Mouse (Mus musculus): Measurements from ENCODE around the gene Gm10721. TPM values are rescaled to one million over a fixed set of nuclear protein-coding genes. Genes with fewer than 3 reads are reported as not detected.
"Not testable (repeated sequence)": the region's sequence is repeated elsewhere in the genome, so short reads cannot be mapped to it uniquely, and the experiment has no call there.

The Gm10721 gene
- polyA plus RNA-seq, 1 experiment = not detected

GRCm38 (mm10) chr9:3019835-3020727 lies 7.1 kb downstream of the Gm10721 start:
- not testable (repeated sequence) for H3K4me3 ChIP-seq (ENCODE audit: insufficient read depth, low read length); H3K4me1 ChIP-seq (ENCODE audit: control insufficient read depth, insufficient read depth, low read length); H3K27ac ChIP-seq (ENCODE audit: insufficient read depth, low read length)

DNA sequence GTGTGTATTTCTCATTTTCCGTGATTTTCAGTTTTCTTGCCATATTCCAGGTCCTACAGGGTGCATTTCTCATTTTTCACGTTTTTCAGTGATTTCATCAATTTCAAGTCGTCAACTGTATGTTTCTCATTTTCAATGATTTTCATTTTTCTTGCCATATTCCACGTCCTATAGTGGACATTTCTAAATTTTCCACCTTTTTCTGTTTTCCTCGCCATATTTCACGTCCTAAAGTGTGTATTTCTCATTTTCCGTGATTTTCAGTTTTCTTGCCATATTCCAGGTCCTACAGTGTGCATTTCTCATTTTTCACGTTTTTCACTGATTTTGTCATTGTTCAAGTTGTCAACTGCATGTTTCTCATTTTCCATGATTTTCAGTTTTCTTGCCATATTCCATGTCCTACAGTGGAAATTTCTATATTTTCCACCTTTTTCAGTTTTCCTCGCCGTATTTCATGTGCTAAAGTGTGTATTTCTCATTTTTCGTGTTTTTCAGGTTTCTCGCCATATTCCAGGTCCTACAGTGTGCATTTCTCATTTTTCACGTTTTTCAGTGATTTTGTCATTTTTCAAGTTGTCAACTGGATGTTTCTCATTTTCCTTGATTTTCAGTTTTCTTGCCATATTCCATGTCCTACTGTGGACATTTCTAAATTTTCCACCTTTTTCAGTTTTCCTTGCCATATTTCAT lies 9.5 kb downstream of the Gm10721 start:
- not testable (repeated sequence) for H3K27ac ChIP-seq (ENCODE audit: insufficient read depth, low read length); H3K4me3 ChIP-seq (ENCODE audit: insufficient read depth, low read length); H3K4me1 ChIP-seq (ENCODE audit: control insufficient read depth, insufficient read depth, low read length)

DNA sequence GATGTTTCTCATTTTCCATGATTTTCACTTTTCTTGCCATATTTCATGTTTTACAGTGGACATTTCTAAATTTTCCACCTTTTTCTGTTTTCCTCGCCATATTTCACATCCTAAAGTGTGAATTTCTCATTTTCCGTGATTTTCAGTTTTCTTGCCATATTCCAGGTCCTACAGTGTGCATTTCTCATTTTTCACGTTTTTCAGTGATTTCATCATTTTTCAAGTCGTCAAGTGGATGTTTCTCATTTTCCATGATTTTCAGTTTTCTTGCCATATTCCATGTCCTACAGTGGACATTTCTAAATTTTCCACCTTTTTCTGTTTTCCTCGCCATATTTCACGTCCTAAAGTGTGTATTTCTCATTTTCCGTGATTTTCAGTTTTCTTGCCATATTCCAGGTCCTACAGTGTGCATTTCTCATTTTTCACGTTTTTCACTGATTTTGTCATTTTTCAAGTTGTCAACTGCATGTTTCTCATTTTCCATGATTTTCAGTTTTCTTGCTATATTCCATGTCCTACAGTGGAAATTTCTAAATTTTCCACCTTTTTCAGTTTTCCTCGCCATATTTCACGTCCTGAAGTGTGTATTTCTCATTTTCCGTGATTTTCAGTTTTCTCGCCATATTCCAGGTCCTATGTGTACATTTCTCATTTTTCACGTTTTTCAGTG lies 10.5 kb downstream of the Gm10721 start, which contains the start of gene Gm10718:
Gene Gm10718, plus strand, starts transcription at position 236 of the 673 bp plus-strand sequence.
- H3K27ac ChIP-seq (ENCODE audit: insufficient read depth, low read length); H3K4me3 ChIP-seq (ENCODE audit: insufficient read depth, low read length): not testable (repeated sequence)

DNA sequence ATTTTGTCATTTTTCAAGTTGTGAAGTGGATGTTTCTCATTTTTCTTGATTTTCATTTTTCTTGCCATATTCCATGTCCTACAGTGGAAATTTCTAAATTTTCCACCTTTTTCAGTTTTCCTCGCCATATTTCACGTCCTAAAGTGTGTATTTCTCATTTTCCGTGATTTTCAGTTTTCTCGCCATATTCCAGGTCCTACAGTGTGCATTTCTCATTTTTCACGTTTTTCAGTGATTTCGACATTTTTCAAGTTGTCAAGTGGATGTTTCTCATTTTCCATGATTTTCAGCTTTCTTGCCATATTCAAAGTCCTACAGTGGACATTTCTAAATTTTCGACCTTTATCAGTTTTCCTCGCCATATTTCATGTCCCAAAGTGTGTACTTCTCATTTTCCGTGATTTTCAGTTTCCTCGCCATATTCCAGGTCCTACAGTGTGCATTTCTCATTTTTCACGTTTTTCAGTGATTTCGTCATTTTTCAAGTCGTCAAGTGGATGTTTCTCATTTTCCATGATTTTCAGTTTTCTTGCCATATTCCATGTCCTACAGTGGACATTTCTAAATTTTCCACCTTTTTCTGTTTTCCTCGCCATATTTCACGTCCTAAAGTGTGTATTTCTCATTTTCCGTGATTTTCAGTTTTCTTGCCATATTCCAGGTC lies 11.2 kb downstream of the Gm10721 start:
- not testable (repeated sequence) for H3K27ac ChIP-seq (ENCODE audit: insufficient read depth, low read length); H3K4me1 ChIP-seq (ENCODE audit: control insufficient read depth, insufficient read depth, low read length); H3K4me3 ChIP-seq (ENCODE audit: insufficient read depth, low read length)

More for the DNA sequence above, 10.5 kb downstream of the Gm10721 start, which contains the start of gene Gm10718:
- H3K4me1 ChIP-seq (ENCODE audit: control insufficient read depth, insufficient read depth, low read length) = not testable (repeated sequence)

DNA sequence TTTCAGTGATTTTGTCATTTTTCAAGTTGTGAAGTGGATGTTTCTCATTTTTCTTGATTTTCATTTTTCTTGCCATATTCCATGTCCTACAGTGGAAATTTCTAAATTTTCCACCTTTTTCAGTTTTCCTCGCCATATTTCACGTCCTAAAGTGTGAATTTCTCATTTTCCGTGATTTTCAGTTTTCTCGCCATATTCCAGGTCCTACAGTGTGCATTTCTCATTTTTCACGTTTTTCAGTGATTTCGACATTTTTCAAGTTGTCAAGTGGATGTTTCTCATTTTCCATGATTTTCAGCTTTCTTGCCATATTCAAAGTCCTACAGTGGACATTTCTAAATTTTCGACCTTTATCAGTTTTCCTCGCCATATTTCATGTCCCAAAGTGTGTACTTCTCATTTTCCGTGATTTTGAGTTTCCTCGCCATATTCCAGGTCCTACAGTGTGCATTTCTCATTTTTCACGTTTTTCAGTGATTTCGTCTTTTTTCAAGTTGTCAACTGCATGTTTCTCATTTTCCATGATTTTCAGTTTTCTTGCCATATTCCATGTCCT lies 12.1 kb downstream of the Gm10721 start, which contains the start of gene Gm10717:
Gene Gm10717, plus strand, starts transcription at position 506 of the 556 bp plus-strand sequence.
- not testable (repeated sequence) for H3K27ac ChIP-seq (ENCODE audit: insufficient read depth, low read length); H3K4me3 ChIP-seq (ENCODE audit: insufficient read depth, low read length)

GRCm38 (mm10) chr9:3025653-3026052 lies 12.7 kb downstream of the Gm10721 start:
- H3K4me3 ChIP-seq (ENCODE audit: insufficient read depth, low read length); H3K27ac ChIP-seq (ENCODE audit: insufficient read depth, low read length); H3K4me1 ChIP-seq (ENCODE audit: control insufficient read depth, insufficient read depth, low read length): not testable (repeated sequence)

More for the DNA sequence above, 12.1 kb downstream of the Gm10721 start, which contains the start of gene Gm10717:
- H3K4me1 ChIP-seq (ENCODE audit: control insufficient read depth, insufficient read depth, low read length) = not testable (repeated sequence)

DNA sequence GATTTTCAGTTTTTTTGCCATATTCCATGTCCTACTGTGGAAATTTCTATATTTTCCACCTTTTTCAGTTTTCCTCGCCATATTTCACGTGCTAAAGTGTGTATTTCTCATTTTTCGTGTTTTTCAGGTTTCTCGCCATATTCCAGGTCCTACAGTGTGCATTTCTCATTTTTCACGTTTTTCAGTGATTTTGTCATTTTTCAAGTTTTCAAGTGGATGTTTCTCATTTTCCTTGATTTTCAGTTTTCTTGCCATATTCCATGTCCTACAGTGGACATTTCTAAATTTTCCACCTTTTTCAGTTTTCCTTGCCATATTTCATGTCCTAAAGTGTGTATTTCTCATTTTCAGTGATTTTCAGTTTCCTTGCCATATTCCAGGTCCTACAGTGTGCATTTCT lies 13.2 kb downstream of the Gm10721 start:
- H3K4me3 ChIP-seq (ENCODE audit: insufficient read depth, low read length); H3K27ac ChIP-seq (ENCODE audit: insufficient read depth, low read length); H3K4me1 ChIP-seq (ENCODE audit: control insufficient read depth, insufficient read depth, low read length): not testable (repeated sequence)

- not testable (repeated sequence) for H3K27ac ChIP-seq (ENCODE audit: insufficient read depth, low read length); H3K4me3 ChIP-seq (ENCODE audit: insufficient read depth, low read length); H3K4me1 ChIP-seq (ENCODE audit: control insufficient read depth, insufficient read depth, low read length)
These were observed 13.8 kb downstream of the Gm10721 start for GRCm38 (mm10) chr9:3026741-3027140.

GRCm38 (mm10) chr9:3027200-3027599 lies 14.3 kb downstream of the Gm10721 start:
- H3K4me1 ChIP-seq (ENCODE audit: control insufficient read depth, insufficient read depth, low read length) = not testable (repeated sequence)

GRCm38 (mm10) chr9:3029276-3030000 lies 16.5 kb downstream of the Gm10721 start:
- H3K27ac ChIP-seq (ENCODE audit: insufficient read depth, low read length); H3K4me3 ChIP-seq (ENCODE audit: insufficient read depth, low read length); H3K4me1 ChIP-seq (ENCODE audit: control insufficient read depth, insufficient read depth, low read length): not testable (repeated sequence)

More at GRCm38 (mm10) chr9:3027200-3027599, 14.3 kb downstream of the Gm10721 start:
- not testable (repeated sequence) for H3K27ac ChIP-seq (ENCODE audit: insufficient read depth, low read length); H3K4me3 ChIP-seq (ENCODE audit: insufficient read depth, low read length)

GRCm38 (mm10) chr9:3030677-3031318 lies 17.9 kb downstream of the Gm10721 start:
- H3K27ac ChIP-seq (ENCODE audit: insufficient read depth, low read length); H3K4me3 ChIP-seq (ENCODE audit: insufficient read depth, low read length); H3K4me1 ChIP-seq (ENCODE audit: control insufficient read depth, insufficient read depth, low read length): not testable (repeated sequence)

DNA sequence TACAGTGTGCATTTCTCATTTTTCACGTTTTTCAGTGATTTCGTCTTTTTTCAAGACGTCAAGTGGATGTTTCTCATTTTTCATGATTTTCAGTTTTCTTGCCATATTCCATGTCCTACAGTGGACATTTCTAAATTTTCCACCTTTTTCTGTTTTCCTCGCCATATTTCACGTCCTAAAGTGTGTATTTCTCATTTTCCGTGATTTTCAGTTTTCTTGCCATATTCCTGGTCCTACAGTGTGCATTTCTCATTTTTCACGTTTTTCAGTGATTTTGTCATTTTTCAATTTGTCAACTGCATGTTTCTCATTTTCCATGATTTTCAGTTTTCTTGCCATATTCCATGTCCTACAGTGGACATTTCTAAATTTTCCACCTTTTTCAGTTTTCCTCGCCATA lies 21.4 kb downstream of the Gm10721 start, which contains the start of gene Gm17535:
Gene Gm17535, plus strand, starts transcription at position 301 of the 400 bp plus-strand sequence.
- not testable (repeated sequence) for H3K4me1 ChIP-seq (ENCODE audit: control insufficient read depth, insufficient read depth, low read length); H3K27ac ChIP-seq (ENCODE audit: insufficient read depth, low read length); H3K4me3 ChIP-seq (ENCODE audit: insufficient read depth, low read length)

GRCm38 (mm10) chr9:3036577-3036976 lies 23.6 kb downstream of the Gm10721 start, which contains the start of gene Gm10715:
Gm10715 (plus strand) TSS chr9:3036877.
- H3K4me1 ChIP-seq (ENCODE audit: control insufficient read depth, insufficient read depth, low read length); H3K4me3 ChIP-seq (ENCODE audit: insufficient read depth, low read length); H3K27ac ChIP-seq (ENCODE audit: insufficient read depth, low read length): not testable (repeated sequence)
